Mouse (Mus musculus): Measurements from ENCODE around the gene Fam173a. TPM values are rescaled to one million over a fixed set of nuclear protein-coding genes. Genes with fewer than 3 reads are reported as not detected.

Gene Fam173a
- total RNA-seq, 1 experiment from 2014 or later = 21.1 TPM

DNA sequence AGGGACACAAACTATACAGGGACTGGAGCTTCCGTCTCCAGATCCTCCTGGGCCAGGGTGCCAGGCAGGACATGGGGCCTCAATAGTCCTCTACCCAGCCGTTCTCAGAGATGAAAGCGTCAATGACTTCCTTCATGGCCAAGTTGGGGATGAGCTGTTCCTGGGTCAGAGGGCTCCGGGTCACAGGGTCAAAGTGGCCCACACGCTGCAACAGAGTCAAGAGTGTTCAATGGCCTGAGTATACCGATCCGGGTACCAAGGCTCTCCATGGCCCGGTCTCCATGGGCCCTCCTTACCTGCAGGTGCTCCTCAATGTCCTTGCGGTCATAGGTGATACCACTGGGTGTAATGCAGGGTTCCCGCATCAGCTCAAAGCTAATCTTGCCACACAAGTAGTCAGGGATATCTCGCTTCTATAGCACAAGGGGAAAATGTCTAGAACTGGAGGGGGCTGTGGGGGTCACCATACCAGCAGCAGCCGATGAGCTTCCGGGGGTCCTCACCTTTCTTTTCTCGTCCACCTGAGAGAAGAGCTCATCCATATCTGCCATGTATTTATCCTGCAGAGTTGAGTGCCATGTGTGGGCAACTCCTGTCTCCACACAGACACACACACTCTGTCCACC, 38.2 kb upstream of the Fam173a start:
- ATAC-seq (replicated peaks in 1 of 2; ENCODE audit: insufficient read depth in 1 of 2, low FRiP score in 2 of 2, low TSS enrichment in 1 of 2, low read depth in 1 of 2, poor library complexity in 2 of 2, severe bottlenecking in 2 of 2) = no peak

DNA sequence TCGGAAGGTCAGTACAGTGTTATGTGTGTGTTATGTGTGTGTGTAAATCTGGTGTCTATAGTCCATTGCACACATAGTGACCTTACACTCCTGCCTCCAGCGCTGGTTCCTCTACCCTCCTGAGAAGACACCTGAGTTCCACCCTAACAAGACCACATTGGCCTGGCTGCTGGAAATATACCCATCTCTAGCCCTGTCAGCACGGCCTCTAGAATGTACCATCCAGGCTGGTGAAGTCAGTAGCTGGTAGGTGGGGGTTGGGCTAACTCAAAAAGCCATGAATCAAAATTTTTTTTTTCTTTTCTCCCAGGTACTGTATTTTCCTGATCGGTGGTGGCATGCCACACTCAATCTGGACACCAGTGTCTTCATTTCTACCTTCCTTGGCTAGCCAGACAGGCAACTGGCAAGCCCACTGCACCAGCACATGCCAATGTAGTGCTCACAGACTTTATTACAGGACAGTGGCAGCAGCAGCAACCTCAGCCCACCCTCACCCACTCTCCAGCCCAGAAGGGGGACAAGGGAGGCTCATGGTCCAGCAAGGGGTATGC, 37.6 kb upstream of the Fam173a start:
- ATAC-seq (replicated peaks in 1 of 2; ENCODE audit: insufficient read depth in 1 of 2, low FRiP score in 2 of 2, low TSS enrichment in 1 of 2, low read depth in 1 of 2, poor library complexity in 2 of 2, severe bottlenecking in 2 of 2) = no peak

DNA sequence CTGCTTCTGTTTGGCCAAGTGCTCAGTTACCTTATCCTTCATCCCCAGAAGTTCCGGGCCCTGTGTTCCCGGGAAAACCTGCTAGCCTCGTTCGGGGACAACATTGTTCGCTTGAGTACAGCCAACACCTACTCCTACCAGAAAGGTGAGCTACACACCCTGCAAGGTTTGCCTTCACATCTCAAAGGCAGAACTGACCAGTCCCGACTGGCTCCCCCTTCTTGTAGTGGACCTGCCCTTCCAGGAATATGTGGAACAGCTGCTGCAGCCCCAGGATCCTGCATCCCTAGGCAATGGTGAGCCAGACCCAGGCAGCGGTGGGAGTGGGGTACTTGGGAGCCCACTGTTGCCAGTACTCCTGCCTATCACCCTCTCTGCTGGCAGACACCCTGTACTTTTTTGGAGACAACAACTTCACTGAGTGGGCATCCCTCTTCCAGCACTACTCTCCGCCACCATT, 36.9 kb upstream of the Fam173a start:
- ATAC-seq (replicated peaks in 1 of 2; ENCODE audit: insufficient read depth in 1 of 2, low FRiP score in 2 of 2, low TSS enrichment in 1 of 2, low read depth in 1 of 2, poor library complexity in 2 of 2, severe bottlenecking in 2 of 2) = no peak

DNA sequence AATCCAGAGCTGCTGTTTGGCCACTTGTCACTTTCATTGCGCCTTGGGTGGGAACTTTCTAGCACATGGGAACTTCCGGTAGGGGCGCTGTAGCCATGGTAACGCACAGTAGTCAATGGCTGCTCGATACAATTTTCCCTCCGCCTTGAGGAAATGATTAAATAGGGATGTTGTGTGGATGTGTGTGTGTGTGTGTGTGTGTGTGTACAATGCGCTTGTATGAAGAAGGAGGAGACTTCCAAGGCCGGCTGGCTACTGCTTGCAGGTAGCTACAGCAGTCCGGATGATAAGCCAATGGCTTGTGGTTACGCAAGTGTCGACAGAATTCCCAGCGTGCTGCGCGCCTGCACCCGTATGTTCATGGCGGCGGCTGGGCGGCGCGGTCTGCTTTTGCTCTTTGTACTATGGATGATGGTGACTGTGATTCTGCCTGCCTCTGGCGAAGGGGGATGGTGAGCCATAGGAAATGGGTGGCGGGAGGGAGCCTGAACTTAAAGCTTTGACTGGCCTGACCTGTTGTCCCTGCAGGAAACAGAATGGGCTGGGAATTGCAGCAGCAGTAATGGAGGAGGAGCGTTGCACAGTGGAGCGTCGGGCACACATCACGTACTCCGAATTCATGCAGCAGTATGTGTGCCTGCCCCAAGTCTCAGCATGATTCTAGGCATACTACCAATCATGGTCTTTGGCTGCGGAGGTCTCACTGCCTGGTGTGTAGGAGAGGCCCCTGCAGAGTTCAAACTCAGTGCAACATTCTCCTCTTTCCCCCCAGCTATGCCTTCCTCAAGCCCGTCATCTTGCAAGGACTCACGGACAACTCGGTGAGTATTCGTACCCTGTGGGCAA, 36.2 kb upstream of the Fam173a start, which contains the start of gene Jmjd8:
Gene Jmjd8, plus strand, starts transcription at position 156 of the 846 bp plus-strand sequence.
- peak in 1 of 2 experiments; percentile 37; a peak in 3 of 4 replicates for ATAC-seq (replicated peaks in 1 of 2; ENCODE audit: insufficient read depth in 1 of 2, low FRiP score in 2 of 2, low TSS enrichment in 1 of 2, low read depth in 1 of 2, poor library complexity in 2 of 2, severe bottlenecking in 2 of 2)

DNA sequence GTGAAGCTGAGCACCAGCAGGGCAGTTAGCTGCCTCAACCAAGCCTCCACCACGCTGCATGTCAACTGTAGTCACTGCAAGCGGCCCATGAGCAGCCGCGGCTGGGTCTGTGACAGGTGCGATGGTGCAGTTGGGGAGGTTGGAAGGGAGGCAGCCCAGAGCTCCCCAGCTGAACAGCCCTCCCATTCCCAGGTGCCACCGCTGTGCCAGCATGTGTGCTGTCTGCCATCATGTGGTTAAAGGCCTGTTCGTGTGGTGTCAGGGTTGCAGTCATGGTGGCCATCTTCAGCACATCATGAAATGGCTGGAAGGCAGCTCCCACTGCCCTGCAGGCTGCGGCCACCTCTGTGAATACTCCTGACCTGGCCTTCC, 35.5 kb upstream of the Fam173a start:
- no peak for ATAC-seq (replicated peaks in 1 of 2; ENCODE audit: insufficient read depth in 1 of 2, low FRiP score in 2 of 2, low TSS enrichment in 1 of 2, low read depth in 1 of 2, poor library complexity in 2 of 2, severe bottlenecking in 2 of 2)

DNA sequence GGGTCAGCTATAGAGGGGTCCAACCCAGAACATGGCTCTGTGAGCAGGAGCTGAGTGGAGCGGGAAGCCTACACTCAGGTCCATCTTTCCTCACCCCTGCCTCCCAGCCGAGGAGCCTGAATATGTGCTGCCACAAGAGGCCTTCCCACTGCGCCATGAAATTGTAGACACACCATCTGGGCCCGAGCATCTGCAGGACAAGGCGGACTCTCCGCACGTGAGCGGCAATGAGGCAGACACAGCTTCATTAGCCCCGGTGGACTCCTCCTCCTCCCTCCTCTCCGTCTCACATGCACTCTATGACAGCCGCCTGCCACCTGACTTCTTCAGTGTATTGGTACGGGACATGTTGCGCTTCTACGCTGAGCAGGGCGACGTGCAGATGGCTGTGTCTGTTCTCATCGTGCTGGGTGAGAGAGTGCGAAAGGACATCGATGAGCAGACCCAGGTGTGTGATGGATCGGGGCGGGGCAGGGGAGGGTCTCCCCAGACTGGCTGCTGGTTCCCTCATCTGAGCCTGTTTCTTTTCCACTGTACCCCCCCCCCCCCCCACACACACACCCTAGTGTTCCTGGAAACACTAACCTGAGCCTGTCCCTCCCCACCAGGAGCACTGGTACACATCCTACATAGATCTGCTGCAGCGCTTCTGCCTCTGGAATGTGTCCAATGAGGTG, 35.0 kb upstream of the Fam173a start:
- no peak for ATAC-seq (replicated peaks in 1 of 2; ENCODE audit: insufficient read depth in 1 of 2, low FRiP score in 2 of 2, low TSS enrichment in 1 of 2, low read depth in 1 of 2, poor library complexity in 2 of 2, severe bottlenecking in 2 of 2)

DNA sequence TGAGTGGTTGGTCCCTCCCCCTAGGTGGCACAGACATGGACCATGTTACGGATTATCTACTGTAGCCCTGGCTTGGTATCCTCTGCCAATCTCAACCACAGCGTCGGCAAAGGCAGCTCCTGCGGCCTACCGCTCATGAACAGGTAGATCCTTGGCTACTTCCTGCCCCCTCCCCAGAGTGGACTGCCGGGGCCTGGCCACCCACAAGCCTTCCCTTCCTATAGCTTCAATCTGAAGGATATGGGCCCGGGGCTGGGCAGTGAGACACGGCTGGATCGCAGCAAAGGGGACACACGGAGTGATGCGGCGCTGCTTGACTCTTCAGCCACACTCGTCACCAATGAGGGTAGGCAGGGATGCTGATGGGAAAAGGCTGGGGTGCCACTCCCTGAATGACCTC, 34.3 kb upstream of the Fam173a start:
- ATAC-seq (replicated peaks in 1 of 2; ENCODE audit: insufficient read depth in 1 of 2, low FRiP score in 2 of 2, low TSS enrichment in 1 of 2, low read depth in 1 of 2, poor library complexity in 2 of 2, severe bottlenecking in 2 of 2) = no peak

DNA sequence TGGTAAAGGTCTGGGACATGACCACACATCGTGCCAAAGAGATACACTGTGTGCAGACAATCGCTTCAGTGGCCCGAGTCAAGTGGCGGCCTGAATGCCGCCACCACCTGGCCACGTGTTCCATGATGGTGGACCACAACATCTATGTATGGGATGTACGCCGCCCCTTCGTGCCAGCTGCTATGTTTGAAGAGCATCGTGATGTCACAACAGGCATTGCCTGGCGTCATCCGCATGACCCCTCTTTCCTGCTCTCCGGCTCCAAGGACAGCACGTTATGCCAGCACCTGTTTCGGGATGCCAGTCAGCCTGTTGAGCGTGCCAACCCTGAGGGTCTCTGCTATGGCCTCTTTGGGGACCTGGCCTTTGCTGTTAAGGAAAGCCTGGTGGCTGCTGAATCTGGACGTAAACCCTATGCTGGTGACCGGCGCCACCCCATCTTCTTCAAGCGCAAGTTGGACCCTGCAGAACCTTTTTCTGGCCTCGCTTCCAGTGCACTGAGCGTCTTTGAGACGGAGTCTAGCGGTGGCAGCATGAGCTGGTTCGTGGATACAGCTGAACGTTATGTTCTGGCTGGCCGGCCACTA, 33.4 kb upstream of the Fam173a start:
- no peak for ATAC-seq (replicated peaks in 1 of 2; ENCODE audit: insufficient read depth in 1 of 2, low FRiP score in 2 of 2, low TSS enrichment in 1 of 2, low read depth in 1 of 2, poor library complexity in 2 of 2, severe bottlenecking in 2 of 2)

DNA sequence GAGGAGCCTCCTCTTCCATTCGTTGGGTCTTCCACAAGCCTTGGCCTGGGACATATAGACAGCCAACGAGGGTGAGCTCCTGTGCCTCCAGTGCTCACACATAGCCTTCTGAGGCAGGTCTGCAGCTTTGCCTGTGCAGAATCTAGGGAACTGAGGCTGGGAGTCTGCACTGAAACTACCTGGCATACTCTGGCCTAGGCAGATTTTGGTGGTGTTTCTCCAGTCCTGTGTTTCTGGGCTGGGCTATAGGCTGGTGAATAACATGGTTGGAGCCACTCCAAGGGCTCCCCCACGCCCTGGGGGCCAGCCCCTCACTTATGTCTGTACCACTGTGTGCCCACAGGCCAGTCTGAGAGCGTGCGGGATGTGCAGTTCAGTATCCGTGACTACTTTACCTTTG, 32.6 kb upstream of the Fam173a start:
- no peak for ATAC-seq (replicated peaks in 1 of 2; ENCODE audit: insufficient read depth in 1 of 2, low FRiP score in 2 of 2, low TSS enrichment in 1 of 2, low read depth in 1 of 2, poor library complexity in 2 of 2, severe bottlenecking in 2 of 2)

DNA sequence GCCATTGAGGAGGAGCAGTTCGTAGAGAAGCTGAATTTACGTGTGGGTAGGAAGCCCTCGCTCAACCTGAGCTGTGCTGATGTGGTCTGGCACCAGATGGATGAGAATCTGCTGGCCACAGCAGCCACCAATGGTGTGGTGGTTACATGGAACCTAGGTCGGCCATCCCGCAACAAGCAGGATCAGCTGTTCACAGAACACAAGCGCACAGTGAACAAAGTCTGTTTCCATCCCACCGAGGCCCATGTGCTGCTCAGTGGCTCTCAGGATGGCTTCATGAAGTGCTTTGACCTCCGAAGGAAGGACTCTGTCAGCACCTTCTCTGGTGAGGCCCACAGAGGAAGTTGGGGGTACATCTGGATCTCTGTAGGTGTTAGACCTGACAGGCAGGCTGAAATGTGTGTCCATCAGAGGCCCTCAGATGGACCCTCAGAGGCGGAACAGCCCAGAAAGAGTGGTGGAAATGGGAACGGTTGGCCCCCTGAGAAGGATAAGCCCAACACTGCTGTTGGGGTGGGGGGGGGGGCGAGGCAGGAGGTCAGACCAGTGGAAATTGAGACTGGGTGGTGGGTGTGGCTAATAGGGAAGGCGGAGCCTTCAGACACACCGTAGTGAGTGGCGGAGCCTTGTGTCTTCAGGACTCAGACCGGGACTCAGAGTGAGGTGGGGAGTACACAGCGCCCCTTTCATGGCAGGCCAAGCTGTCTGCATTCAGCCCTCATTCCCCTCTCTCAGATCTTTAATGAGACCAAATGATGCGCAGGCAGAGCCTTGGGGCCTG, 31.9 kb upstream of the Fam173a start:
- ATAC-seq (replicated peaks in 1 of 2; ENCODE audit: insufficient read depth in 1 of 2, low FRiP score in 2 of 2, low TSS enrichment in 1 of 2, low read depth in 1 of 2, poor library complexity in 2 of 2, severe bottlenecking in 2 of 2) = no peak

DNA sequence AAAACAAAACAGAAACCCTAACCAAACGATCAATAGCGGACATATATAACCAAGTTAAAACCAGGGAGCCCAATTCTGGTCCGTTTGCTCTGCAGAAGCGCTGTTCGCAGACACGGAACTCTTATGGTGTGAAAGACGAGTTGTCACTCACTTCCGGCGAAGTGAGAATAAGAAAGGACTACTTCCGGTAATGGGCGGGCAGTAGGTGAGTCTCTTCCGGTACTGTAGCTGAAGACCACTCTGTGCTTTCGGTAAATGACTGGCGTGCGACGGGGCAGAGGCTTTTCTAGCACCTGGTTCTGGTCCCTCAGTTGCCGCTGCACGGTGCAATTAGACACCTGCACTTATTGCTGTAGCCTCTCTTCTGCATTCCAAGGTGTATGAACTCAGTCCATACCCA, 30.8 kb upstream of the Fam173a start, which contains the start of gene Wdr24:
Gene Wdr24, plus strand, starts transcription at position 176 of the 400 bp plus-strand sequence.
- ATAC-seq (replicated peaks in 1 of 2; ENCODE audit: insufficient read depth in 1 of 2, low FRiP score in 2 of 2, low TSS enrichment in 1 of 2, low read depth in 1 of 2, poor library complexity in 2 of 2, severe bottlenecking in 2 of 2) = peak; percentile 68 to 78; a peak in 3 of 4 replicates

DNA sequence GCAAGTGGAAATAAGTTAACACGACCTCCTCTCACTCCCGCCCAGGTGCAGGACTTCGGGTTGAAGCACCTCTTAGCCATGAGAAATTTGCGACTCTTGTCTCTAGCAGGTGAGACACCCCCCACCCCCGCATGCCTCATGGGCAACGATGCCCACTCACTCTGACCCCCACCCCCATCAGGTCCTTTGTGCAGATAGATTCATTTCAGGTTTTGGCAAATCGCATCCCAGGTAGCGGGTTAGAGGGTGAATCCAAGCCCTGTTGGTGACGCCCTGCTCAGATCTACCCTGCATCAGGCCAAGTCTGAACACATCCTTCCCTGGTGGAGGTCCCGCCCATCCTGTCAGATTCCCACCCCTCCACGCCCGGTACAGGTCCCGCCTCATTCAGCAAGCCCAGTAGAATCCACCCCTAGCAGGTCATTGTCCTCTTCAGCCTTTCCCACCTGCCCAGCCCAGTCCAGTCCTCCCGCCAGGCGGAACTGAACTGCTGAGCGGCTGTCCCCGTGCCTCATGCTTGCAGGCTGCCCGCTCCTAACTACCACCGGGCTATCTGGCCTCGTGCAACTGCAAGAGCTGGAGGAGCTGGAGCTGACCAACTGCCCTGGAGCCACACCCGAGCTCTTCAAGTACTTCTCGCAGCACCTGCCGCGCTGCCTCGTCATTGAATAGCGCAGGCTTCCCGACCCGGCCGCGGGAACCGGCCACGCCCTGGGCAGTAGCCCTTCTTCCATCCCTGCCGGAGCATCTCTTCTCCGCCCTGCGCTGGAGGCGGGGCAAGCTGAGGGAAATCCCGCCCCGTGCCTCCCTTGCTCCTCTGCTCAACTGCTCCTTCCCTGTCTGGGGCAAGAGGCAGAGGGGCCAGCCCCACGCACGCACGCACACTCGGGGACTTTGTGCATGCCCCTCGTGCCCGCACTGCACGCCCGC, 26.4 kb upstream of the Fam173a start:
- ATAC-seq (replicated peaks in 1 of 2; ENCODE audit: insufficient read depth in 1 of 2, low FRiP score in 2 of 2, low TSS enrichment in 1 of 2, low read depth in 1 of 2, poor library complexity in 2 of 2, severe bottlenecking in 2 of 2) = 0 out of 4 replicates have a peak, but pooled peaks of 1 of the 2 experiments have one; percentile 22

DNA sequence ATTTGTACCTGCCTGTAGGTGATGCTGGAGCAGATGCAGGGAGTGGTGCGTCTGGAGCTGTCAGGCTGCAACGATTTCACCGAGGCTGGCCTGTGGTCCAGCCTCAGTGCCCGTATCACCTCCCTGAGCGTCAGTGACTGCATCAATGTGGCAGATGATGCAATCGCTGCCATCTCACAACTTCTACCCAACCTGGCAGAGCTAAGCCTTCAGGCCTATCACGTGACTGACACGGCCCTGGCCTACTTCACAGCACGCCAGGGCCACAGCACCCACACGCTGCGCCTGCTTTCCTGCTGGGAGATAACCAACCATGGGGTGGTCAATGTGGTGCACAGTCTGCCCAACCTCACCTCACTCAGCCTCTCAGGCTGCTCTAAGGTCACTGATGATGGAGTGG, 25.0 kb upstream of the Fam173a start:
- no peak for ATAC-seq (replicated peaks in 1 of 2; ENCODE audit: insufficient read depth in 1 of 2, low FRiP score in 2 of 2, low TSS enrichment in 1 of 2, low read depth in 1 of 2, poor library complexity in 2 of 2, severe bottlenecking in 2 of 2)

DNA sequence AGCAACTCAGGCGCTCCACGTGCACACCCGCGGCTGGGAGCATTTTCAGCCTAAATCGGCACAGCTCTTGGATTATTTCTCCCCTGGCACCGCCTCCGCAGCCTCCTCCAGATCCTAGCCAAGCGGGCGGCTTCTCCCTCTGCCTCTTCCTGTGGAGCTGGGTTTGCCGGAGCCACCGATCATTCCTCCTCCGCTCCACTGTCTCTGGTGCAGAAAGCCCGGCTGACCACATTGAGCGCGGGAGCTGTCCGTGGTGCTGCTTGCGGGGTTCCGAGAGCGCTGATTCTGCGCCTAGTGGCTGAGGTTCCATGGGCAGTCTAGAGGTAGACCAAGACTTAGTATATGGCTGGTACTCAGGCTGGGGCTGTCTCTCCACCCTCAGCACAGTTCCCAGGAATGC, 20.8 kb upstream of the Fam173a start:
- peak; percentile 75 to 88 for ATAC-seq (replicated peaks in 1 of 2; ENCODE audit: insufficient read depth in 1 of 2, low FRiP score in 2 of 2, low TSS enrichment in 1 of 2, low read depth in 1 of 2, poor library complexity in 2 of 2, severe bottlenecking in 2 of 2)

DNA sequence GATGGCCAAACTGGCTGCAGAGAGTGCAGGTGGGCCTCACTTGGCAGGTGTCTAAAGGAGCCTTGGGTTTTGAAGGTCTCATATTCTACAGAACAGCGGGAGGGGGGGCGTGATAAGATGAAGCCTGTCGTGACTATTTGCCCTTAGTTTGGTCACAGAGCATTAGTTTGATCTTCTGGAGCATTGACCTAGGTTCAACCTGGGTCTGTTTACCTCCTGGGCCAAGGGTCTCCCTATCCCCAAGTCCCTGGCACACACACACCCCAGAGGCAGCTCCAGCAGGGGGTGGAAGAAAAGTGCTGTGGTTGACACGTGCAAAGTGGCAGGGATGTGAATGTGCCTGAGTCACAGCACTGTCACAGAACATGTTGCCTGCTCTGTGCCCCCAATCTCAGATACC, 18.2 kb upstream of the Fam173a start:
- no peak for ATAC-seq (replicated peaks in 1 of 2; ENCODE audit: insufficient read depth in 1 of 2, low FRiP score in 2 of 2, low TSS enrichment in 1 of 2, low read depth in 1 of 2, poor library complexity in 2 of 2, severe bottlenecking in 2 of 2)
